Mouse (Mus musculus): ENCODE measurements around the gene Ccdc84. TPM values are rescaled to one million over a fixed set of nuclear protein-coding genes. Genes with fewer than 3 reads are reported as not detected.

Gene Ccdc84
- polyA plus RNA-seq, 1 experiment from 2014 or later, result 23.3 TPM

- WGBS, result 79% methylated on average over 13 of the region's 13 CpGs
- peaks cover 4% of the 10 kb centered on the region; the same call in 1 of the 2 replicates for H3K36me3 ChIP-seq (ENCODE audit: control insufficient read depth, insufficient read depth, low read length)
- H3K4me3 ChIP-seq (ENCODE audit: low read length), result peak overlapping the region; percentile 85
- no peak overlapping the region for H3K27ac ChIP-seq (ENCODE audit: low read length)
- H3K27me3 ChIP-seq (replicated peaks; ENCODE audit: control insufficient read depth, insufficient read depth, low read length), result no peaks in the 10 kb centered on the region
- H3K9me3 ChIP-seq (ENCODE audit: control insufficient read depth, low read length), result no peaks in the 10 kb centered on the region
- H3K4me2 ChIP-seq (ENCODE audit: low read depth, low read length), result peak overlapping the region; percentile 84
- H3K9ac ChIP-seq (ENCODE audit: low read depth, low read length), result peak overlapping the region; percentile 89
- H3K4me1 ChIP-seq (ENCODE audit: control insufficient read depth, insufficient read depth, low read length), result peaks cover 13% of the 10 kb centered on the region
- no peak for ATAC-seq
These were observed 19.1 kb downstream of the Ccdc84 start for GRCm38 (mm10) chr9:44399114-44399794.

- Histone ChIP-seq H3K4me3 (ENCODE audit: low read length) (peak overlapping the region; percentile 85), H3K36me3 (ENCODE audit: control insufficient read depth, insufficient read depth, low read length) (no peaks in the 10 kb centered on the region), H3K4me2 (ENCODE audit: low read depth, low read length) (peak overlapping the region; percentile 84), H3K9me3 (ENCODE audit: control insufficient read depth, low read length) (no peaks in the 10 kb centered on the region), H3K9ac (ENCODE audit: low read depth, low read length) (peak overlapping the region; percentile 89), H3K27ac (ENCODE audit: low read length) (peak overlapping the region; percentile 90), H3K4me1 (ENCODE audit: control insufficient read depth, insufficient read depth, low read length) (peaks cover 13% of the 10 kb centered on the region), H3K27me3 (replicated peaks; ENCODE audit: control insufficient read depth, insufficient read depth, low read length) (no peaks in the 10 kb centered on the region)
- no peak for ATAC-seq
- WGBS, result 63% methylated on average over 9 of the region's 9 CpGs
These were observed 19.8 kb downstream of the Ccdc84 start for GRCm38 (mm10) chr9:44398551-44398950.

DNA sequence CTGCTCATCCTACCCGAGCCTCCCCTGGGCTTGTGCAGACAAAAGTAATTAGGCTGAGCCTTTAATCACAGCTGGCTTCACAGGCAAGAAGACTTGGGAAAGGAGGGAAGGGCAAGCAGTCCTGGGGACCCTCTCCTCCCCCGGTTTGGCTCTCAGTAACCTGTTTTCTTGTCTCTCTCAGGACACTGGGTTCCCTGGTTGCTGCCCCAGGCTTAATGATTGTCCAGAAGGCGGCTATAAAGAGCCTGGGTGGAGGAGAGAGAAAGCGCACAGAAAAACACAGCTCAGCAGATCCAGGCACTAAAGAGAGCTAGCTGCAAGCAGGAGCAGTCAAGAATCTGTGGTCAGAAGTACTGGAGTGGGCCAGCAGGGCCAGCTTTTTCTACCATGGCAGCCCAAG lies 20.3 kb downstream of the Ccdc84 start:
- WGBS, result 27% methylated on average over 4 of the region's 4 CpGs
- ATAC-seq, result peak; percentile 11; the same call in 1 of the 2 replicates
- Histone ChIP-seq H3K4me3 (ENCODE audit: low read length) (peak overlapping the region; percentile 85), H3K27ac (ENCODE audit: low read length) (peak overlapping the region; percentile 90), H3K27me3 (replicated peaks; ENCODE audit: control insufficient read depth, insufficient read depth, low read length) (no peaks in the 10 kb centered on the region), H3K4me2 (ENCODE audit: low read depth, low read length) (peak overlapping the region; percentile 84), H3K9ac (ENCODE audit: low read depth, low read length) (peak overlapping the region; percentile 89), H3K4me1 (ENCODE audit: control insufficient read depth, insufficient read depth, low read length) (peaks cover 13% of the 10 kb centered on the region), H3K9me3 (ENCODE audit: control insufficient read depth, low read length) (no peaks in the 10 kb centered on the region), H3K36me3 (ENCODE audit: control insufficient read depth, insufficient read depth, low read length) (no peaks in the 10 kb centered on the region)

DNA sequence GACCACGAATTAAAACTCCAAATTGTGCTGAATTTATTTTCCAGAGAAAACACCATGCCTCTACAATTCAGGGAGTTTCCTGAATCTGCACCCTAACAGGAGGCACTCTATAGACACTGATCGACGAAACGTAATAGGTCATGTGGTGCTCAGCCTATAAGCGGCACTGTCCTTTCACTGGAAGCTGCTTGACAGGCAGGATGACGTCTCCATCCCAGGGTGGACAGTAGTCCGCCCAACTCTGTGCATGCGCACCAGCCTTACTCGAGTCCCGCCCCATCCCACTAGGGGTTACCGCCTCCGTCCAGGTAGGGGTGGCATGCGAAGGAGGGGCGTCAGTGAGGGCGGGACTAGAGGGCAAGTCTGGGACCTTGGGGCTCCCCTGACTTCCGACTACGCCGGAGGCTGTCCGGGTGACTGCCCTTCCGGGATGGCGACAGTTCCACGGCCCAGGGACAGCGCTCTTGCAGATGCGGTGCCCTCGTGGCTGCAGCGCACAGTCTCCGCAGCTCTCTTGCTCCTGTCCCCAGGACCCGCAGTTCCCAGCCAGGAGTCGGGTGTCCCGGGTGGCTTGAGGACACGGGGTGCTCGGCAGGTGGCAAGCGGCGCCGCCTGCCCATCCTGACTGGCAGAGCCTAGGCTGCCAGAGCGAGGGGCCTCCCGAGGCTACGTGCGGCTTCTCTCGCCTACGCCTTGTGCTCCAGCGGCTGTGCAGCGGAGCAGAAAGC lies 21.5 kb downstream of the Ccdc84 start, which contains the start of gene Slc37a4:
Gene Slc37a4 (plus strand): TSS at position 169 of the 728 bp plus-strand sequence.
- Histone ChIP-seq H3K27ac (ENCODE audit: low read length) (peak within 1 kb of the TSS; percentile 97), H3K4me2 (ENCODE audit: low read depth, low read length) (peak within 1 kb of the TSS; percentile 84), H3K36me3 (ENCODE audit: control insufficient read depth, insufficient read depth, low read length) (no peaks in the 10 kb centered on the region), H3K9me3 (ENCODE audit: control insufficient read depth, low read length) (no peaks in the 10 kb centered on the region), H3K9ac (ENCODE audit: low read depth, low read length) (peak within 1 kb of the TSS; percentile 89), H3K27me3 (replicated peaks; ENCODE audit: control insufficient read depth, insufficient read depth, low read length) (no peaks in the 10 kb centered on the region), H3K4me3 (ENCODE audit: low read length) (peak within 1 kb of the TSS; percentile 85), H3K4me1 (ENCODE audit: control insufficient read depth, insufficient read depth, low read length) (peaks cover 13% of the 10 kb centered on the region)
- under 1% methylated on average over 43 of the region's 43 CpGs for WGBS
- ATAC-seq, result peak; percentile 97

GRCm38 (mm10) chr9:44391466-44391865 lies 26.9 kb downstream of the Ccdc84 start:
- ATAC-seq, result peak; percentile 27
- 43% methylated on average over 4 of the region's 4 CpGs for WGBS
- Histone ChIP-seq H3K27ac (ENCODE audit: low read length) (no peak overlapping the region), H3K4me3 (ENCODE audit: low read length) (no peak overlapping the region), H3K4me2 (ENCODE audit: low read depth, low read length) (no peak overlapping the region), H3K4me1 (ENCODE audit: control insufficient read depth, insufficient read depth, low read length) (0 out of 2 replicates have a peak, but pooled peaks cover 3% of the 10 kb centered on the region), H3K27me3 (replicated peaks; ENCODE audit: control insufficient read depth, insufficient read depth, low read length) (no peaks in the 10 kb centered on the region), H3K36me3 (ENCODE audit: control insufficient read depth, insufficient read depth, low read length) (peaks cover 23% of the 10 kb centered on the region), H3K9me3 (ENCODE audit: control insufficient read depth, low read length) (no peaks in the 10 kb centered on the region), H3K9ac (ENCODE audit: low read depth, low read length) (no peak overlapping the region)

GRCm38 (mm10) chr9:44389273-44389672 lies 29.1 kb downstream of the Ccdc84 start:
- H3K4me2 ChIP-seq (ENCODE audit: low read depth, low read length), result no peak overlapping the region
- 54% methylated on average over 8 of the region's 8 CpGs for WGBS
- ATAC-seq, result no peak
- no peak overlapping the region for H3K27ac ChIP-seq (ENCODE audit: low read length)
- no peaks in the 10 kb centered on the region for H3K27me3 ChIP-seq (replicated peaks; ENCODE audit: control insufficient read depth, insufficient read depth, low read length)
- no peak overlapping the region for H3K4me3 ChIP-seq (ENCODE audit: low read length)
- peaks cover 30% of the 10 kb centered on the region for H3K36me3 ChIP-seq (ENCODE audit: control insufficient read depth, insufficient read depth, low read length)
- H3K9me3 ChIP-seq (ENCODE audit: control insufficient read depth, low read length), result no peaks in the 10 kb centered on the region
- H3K9ac ChIP-seq (ENCODE audit: low read depth, low read length), result no peak overlapping the region
- no peaks in the 10 kb centered on the region for H3K4me1 ChIP-seq (ENCODE audit: control insufficient read depth, insufficient read depth, low read length)

- WGBS, result 74% methylated on average over 3 of the region's 3 CpGs
- no peaks in the 10 kb centered on the region for H3K4me1 ChIP-seq (ENCODE audit: control insufficient read depth, insufficient read depth, low read length)
- H3K9me3 ChIP-seq (ENCODE audit: control insufficient read depth, low read length), result no peaks in the 10 kb centered on the region
- H3K4me3 ChIP-seq (ENCODE audit: low read length), result no peak overlapping the region
- no peak for ATAC-seq
- peaks cover 36% of the 10 kb centered on the region for H3K36me3 ChIP-seq (ENCODE audit: control insufficient read depth, insufficient read depth, low read length)
- no peak overlapping the region for H3K9ac ChIP-seq (ENCODE audit: low read depth, low read length)
- H3K27ac ChIP-seq (ENCODE audit: low read length), result no peak overlapping the region
- H3K27me3 ChIP-seq (replicated peaks; ENCODE audit: control insufficient read depth, insufficient read depth, low read length), result no peaks in the 10 kb centered on the region
- no peak overlapping the region for H3K4me2 ChIP-seq (ENCODE audit: low read depth, low read length)
These were observed 31.1 kb downstream of the Ccdc84 start for GRCm38 (mm10) chr9:44387221-44387620.

DNA sequence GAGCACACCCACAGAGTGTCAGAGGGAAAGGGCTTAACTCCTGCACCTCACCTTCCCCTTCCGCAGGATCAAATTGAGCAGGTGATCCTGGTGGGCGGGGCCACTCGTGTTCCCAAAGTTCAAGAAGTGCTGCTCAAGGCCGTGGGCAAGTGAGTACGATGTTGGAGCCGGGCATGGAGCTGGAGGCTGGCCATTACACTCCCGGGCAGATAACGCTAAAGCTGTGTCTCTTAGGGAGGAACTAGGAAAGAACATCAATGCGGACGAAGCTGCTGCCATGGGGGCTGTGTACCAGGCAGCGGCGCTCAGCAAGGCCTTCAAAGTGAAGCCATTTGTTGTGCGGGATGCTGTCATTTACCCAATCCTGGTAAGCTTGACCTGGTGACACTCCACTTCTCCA lies 33.8 kb downstream of the Ccdc84 start:
- no peak overlapping the region for H3K4me3 ChIP-seq (ENCODE audit: low read length)
- H3K4me1 ChIP-seq (ENCODE audit: control insufficient read depth, insufficient read depth, low read length), result peaks cover 10% of the 10 kb centered on the region
- H3K36me3 ChIP-seq (ENCODE audit: control insufficient read depth, insufficient read depth, low read length), result peaks cover 32% of the 10 kb centered on the region
- H3K27ac ChIP-seq (ENCODE audit: low read length), result no peak overlapping the region
- H3K4me2 ChIP-seq (ENCODE audit: low read depth, low read length), result no peak overlapping the region
- WGBS, result 91% methylated on average over 13 of the region's 13 CpGs
- no peaks in the 10 kb centered on the region for H3K9me3 ChIP-seq (ENCODE audit: control insufficient read depth, low read length)
- no peaks in the 10 kb centered on the region for H3K27me3 ChIP-seq (replicated peaks; ENCODE audit: control insufficient read depth, insufficient read depth, low read length)
- no peak overlapping the region for H3K9ac ChIP-seq (ENCODE audit: low read depth, low read length)
- ATAC-seq, result no peak

- H3K36me3 ChIP-seq (ENCODE audit: control insufficient read depth, insufficient read depth, low read length), result 0 out of 2 replicates have a peak, but pooled peaks cover 16% of the 10 kb centered on the region
- 5% methylated on average over 15 of the region's 15 CpGs for WGBS
- peak; percentile 33 for ATAC-seq
These were observed 38.5 kb downstream of the Ccdc84 start for GRCm38 (mm10) chr9:44379862-44380261.

More at GRCm38 (mm10) chr9:44379862-44380261, 38.5 kb downstream of the Ccdc84 start:
- Histone ChIP-seq H3K9me3 (ENCODE audit: control insufficient read depth, low read length) (no peaks in the 10 kb centered on the region), H3K4me2 (ENCODE audit: low read depth, low read length) (peak overlapping the region; percentile 88), H3K27me3 (replicated peaks; ENCODE audit: control insufficient read depth, insufficient read depth, low read length) (no peaks in the 10 kb centered on the region), H3K27ac (ENCODE audit: low read length) (peak overlapping the region; percentile 84), H3K4me3 (ENCODE audit: low read length) (peak overlapping the region; percentile 93), H3K4me1 (ENCODE audit: control insufficient read depth, insufficient read depth, low read length) (peaks cover 12% of the 10 kb centered on the region), H3K9ac (ENCODE audit: low read depth, low read length) (peak overlapping the region; percentile 92)

Measured in intestine, embryonic 16.5 days (tissue).